Mouse (Mus musculus) skeletal muscle tissue, adult 2 months (tissue): ENCODE data around the gene Aen.

Source experiments
- DNase-seq: peaks from one replicate; pipeline ENCODE4 v3.0.0-alpha.2; 2012; ENCODE audit warnings: low read depth, low spot score

Gene Aen

GRCm38 (mm10) chr7:78895653-78896333 is at the start of gene Aen:
Gene Aen, plus strand, starts transcription at chr7:78895854.
- DNase-seq: peak; percentile 99

DNA sequence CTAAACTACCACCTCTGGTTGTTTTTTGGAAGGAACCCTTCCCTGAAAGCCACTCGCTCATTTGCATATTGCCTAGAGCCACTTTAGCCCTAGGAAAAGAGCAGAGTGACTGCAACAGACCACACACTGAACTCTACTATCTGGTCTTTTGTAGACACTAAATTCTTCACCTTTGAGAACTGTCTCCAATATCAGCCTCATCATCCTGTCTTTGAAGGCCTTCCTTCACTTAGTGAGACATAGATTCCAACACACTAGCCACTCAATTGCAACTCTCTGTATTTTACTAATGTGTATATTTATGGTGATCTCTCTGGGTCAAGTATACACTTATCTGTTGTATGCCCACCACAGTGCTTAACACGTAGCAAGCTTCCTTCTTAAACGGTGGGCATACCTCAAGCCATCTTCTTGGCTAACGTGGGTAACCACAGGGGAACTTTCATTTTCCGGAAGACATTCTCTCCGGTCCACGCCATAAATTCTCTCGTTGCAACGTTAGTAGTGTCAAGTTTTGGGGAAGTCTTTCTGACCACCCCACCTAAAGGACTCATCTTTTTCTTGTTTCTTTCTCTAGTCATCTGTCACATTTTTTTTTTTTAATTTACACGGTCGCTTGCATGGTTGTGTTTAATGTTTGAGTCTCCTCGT is 49.5 kb upstream of the Aen start:
- DNase-seq: no peak

DNA sequence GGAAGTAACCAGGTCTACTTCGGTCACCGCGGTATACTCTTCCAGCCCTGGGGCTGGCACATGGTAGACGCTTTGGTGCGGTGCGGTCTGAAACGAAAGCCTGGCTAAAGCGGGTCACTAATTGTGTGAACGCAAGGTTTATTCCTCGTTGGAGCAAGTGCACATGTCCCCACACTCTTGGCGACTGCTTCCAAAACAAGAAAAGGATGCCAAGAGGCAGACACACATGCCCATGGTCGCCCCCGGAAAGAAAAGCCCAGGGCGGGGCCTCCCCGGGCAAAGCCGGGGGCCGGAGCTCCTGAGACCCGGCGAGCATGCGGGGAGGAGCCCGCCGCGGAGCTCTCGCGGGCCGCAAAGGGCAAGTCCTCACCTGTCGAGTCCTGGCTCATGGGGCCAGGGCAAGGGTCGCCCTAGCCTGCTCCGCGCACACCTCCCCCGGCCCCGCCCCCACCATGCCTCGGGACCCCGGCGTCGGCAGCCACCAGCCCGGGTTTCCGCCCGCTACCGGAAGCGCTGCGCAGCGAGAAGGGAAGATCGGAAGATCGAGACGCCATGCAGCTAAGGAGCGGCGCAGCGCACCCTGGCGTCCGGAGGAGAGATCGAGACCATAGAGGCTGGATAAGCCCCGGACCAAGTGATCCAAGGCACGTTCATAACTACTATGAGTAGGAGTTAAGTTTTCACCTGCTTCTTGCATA is 48.8 kb upstream of the Aen start, which contains the start of gene Det1:
Gene Det1, minus strand, starts transcription at position 527 of the 698 bp plus-strand sequence.
- DNase-seq: peak; percentile 83

DNA sequence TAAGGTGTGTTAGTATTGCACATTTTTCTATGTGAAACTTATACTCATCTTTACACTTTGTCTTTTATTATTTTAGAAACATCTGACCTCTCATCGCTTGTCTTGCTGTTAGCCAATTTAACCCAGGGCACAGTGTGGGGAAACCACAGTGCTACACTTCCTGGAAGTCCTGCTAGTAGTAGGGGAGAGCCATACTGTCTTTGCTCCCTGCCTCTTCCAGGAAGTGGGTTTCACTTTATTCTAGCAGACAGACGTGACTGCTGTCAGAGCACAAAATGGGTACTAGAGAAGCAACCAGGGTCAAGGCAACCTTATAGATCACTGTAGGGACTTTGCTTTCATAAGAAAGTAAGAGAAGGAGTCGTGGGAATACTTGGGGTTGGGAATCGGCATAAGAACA is 41.6 kb upstream of the Aen start:
- no peak for DNase-seq

DNA sequence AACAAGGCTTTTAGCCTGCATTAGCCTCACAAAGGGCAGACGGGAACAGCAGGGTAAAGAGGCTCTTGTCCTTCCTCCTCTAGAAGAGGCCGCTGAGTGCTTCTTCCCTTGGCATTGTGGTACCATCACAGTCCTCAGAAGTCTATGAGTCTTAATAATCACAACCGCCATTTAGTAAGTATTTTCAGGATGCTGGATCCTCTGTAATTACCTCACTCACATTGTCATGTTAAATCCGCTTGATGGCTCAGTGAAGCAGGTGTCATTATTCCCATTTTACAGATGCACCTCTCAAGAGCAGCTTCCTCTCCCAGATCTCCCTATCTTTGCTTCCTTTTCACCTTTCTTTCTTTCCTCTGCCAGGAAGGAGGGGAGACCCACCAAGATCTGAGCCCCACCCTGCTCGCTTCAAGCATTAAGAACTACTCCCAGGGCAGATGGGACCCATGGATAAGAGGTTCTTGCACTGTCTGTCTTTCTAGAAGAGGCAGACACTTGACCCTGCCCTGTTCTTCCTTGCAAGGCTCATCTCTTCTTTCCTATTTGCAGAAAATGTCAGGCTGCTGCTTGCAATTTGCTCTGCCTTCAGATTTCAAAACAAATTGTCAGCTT is 40.5 kb upstream of the Aen start:
- no peak for DNase-seq

DNA sequence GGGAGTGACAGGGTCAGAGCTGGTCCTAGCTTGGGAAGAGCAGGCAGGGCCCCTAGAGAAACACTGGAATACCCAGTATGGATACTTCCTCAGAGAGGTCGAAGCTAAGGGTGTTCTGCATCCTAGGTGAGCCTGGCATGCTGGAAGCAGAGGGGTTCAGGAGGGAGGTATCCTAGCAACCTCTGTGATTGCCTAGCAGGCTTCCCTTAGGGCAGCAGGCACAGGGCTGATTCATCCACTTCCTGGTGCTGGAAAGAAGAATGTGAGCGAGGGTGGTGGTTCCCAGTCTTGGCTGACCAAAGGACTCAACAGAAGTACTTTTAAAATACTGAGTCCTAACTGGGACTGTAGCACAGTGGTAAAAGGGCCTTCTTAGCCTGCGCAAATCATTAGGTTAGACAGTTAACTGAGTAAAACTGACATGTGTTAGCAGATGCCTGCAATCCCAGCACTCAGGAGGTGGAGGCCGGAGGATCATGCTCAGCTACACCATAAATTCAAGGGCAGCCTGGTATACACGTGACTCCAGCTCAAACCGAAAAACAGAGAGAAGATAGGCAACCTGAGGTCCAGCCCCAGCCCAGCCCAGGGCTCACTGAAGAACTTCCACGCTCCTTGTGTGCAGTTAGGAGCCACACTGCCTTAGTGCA is 31.7 kb upstream of the Aen start:
- DNase-seq: no peak

DNA sequence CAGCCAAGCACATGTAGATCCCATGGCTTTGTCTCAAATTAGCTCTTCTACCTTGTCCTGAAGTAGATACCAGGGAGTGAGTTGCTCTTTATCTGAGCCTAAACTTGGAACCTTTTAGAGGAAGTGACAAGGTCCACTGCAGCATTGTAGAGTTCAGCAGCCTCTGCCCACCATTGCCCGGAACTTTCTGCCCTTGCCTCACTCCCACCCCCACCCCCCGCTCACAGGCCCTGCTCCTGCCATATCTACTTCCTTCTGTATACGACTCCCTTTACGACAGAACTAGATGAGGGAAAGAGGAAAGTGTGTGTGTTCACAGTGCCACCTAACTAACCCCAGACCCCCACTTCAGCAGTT is 31.2 kb upstream of the Aen start:
- DNase-seq: no peak

DNA sequence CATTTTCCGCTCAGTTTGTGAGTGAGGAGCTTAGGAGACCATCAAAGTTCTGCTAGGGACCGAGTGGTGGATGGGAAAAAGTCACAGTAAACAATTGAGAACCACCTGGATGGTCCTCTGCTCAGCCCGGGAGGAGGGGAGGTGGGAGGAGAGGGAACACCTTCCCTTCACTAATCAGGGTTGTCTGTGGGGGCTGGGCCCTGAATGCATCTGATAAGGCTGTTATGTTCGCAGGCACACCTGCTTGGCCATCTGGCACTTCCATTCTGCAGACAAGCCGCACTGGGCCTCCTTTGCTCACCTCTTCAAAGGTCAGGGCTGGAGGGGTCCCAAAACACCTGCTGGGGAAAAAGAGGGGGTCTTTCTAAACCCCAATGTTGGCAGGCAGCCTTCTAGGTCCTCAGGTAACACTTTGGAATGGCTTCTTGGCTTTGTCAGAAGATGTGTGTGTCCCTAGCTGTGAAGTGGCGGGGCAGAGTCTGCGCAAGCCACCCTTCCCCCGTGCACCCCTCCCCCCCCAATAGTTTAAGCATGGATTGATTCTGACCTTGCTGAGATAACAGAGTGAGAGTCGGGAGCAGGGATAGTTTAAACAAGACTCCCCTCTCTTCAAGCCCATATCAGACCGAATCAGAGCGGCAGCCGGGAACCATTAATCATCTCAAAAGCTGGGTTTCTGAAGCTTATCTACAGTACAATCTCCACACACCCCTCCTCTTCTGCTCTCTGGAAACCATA is 30.3 kb upstream of the Aen start:
- no peak for DNase-seq

- no peak for DNase-seq
Measured at GRCm38 (mm10) chr7:78868731-78869130, 26.9 kb upstream of the Aen start.

DNA sequence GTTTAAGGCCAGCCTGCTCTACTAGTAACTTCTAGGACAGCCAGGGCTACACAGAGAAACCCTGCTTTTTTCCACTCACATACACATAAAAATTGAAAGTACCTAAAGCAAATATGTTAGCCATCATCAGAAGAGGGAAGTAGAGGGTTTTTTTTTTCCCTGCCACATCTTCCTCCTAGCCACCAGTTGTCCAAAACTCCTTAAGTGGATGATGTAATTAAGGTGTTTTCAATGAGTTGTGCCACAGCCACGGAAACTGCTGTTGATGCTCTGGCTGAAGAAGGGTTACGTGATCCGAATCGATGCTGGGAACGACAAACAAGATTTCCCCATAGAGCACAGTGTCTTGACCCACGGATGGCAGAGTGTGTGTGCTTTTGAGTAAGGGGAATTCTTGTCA is 23.3 kb upstream of the Aen start:
- DNase-seq: no peak

- no peak for DNase-seq
Measured at GRCm38 (mm10) chr7:78872831-78873230, 22.8 kb upstream of the Aen start.

DNA sequence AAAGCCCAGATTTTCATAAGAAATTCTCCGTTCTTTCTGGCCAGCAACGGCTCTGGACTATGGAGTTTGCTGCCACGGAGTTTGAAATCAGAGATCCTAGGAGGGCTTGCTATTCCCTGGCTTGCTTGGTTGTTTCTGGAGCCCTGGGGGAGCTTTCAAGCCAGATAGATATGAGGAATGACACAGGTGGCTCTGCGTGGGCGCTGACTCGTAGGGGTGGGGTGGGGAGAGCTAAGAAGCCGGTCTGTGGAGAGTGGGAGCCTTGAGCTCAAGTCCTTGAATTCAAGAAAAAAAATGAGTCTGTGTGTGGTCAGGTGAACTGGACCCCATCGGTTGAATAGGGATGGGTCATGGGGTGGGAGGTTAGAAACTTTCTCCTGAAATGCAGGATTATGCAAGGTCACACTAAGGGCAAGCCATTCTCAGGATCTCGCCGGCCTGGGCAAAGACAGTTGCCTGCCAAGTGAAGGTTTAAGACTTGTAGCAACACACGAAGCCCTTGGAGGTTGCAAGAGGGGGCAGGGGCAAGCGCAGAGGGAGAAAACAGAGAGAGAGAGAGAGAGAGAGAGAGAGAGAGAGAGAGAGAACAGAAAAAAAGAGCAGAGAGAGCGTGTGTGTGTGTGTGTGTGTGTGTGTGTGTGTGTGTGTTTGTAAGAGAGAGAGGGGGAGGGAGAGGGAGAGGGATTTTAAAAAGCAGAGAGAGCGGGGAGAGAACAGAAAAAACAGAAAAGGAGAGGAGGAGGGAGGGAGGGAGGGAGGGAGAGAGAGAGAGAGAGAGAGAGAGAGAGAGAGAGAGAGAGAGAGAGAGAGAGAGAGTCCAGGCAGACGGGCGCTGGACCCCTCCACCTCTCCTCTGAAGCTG is 13.8 kb upstream of the Aen start:
- DNase-seq: no peak

GRCm38 (mm10) chr7:78882469-78882837 is 13.2 kb upstream of the Aen start:
- no peak for DNase-seq

- DNase-seq: no peak
Measured at GRCm38 (mm10) chr7:78883016-78883725, 12.5 kb upstream of the Aen start.

DNA sequence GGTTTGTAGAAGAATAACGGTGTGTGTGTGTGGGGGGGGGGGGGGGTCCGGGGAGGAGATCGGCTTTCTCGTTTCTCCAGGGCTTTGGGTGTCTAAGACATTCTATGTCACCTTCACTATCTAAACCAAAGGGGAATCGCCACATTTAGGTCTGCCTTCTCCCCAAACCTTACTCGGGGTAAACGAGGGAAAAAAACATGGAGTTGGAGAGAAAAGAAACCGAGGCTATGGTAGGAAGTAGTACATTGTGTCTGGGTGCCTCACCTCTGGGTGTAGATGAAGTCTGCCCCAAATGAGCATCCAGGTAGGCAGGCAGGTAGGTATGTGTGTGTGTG is 12.0 kb upstream of the Aen start:
- DNase-seq: no peak

DNA sequence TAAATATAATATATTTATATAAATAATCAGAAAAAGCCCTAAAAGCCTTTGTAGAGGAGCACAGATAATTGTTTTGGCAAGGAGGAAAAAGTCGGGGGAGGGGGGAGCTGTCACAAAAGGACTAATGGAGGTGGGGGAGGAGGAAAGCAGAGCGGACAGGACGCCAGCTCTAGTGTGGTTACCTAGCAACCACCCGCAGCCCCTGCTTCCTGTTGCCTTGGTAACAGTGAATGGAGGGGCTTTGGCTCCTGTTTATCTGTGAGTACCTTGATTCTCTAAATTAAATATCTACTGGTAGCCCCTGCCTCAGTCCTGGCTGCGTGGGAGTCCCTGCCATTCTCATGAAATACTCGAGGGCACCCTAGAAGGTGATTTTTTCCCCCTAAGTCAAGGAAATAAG is 11.5 kb upstream of the Aen start:
- DNase-seq: no peak

GRCm38 (mm10) chr7:78885404-78885803 is 10.2 kb upstream of the Aen start:
- no peak for DNase-seq

- DNase-seq: no peak
Measured at GRCm38 (mm10) chr7:78886496-78886895, 9.2 kb upstream of the Aen start.

DNA sequence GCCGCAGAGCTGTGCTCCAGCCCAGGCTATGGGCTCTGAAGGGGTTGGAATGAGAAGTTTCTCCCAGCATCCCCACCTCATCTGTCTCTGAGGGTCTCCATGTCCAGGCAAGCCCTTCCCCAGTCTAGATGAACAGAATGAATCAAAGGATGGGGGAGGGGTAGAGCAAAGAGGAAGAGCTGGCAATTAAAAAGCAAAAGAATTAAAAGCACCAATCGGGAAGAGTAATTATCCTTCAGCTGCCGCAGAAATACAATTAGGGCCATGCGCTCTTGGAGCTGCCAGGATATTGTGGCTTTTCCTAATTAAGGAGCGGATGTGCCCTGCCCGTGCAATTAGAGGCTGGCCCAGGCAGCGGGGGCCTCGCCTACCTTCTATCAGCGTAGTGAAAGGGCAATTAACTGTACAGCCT is 8.2 kb upstream of the Aen start:
- DNase-seq: no peak

- DNase-seq: peak; percentile 57
Measured at GRCm38 (mm10) chr7:78890641-78891040, 5.0 kb upstream of the Aen start.
